Mouse (Mus musculus) MEL-GATA-1-ER (cell line): ENCODE data around the gene Efcab11.

ENCODE experiments used
- DNase-seq: peaks from one replicate; pipeline ENCODE4 v3.0.0-alpha.2; 2012; ENCODE audit warnings: low read depth; ENCODE audit errors: extremely low read depth

Efcab11 gene

GRCm38 (mm10) chr12:99681681-99682080 is 202.6 kb downstream of the Efcab11 start:
- no peak for DNase-seq

GRCm38 (mm10) chr12:99671866-99672191 is 212.4 kb downstream of the Efcab11 start:
- no peak for DNase-seq

GRCm38 (mm10) chr12:99671162-99671865 is 212.9 kb downstream of the Efcab11 start:
- DNase-seq, result no peak

GRCm38 (mm10) chr12:99670762-99671152 is 213.5 kb downstream of the Efcab11 start:
- DNase-seq, result no peak

GRCm38 (mm10) chr12:99669976-99670761 is 214.1 kb downstream of the Efcab11 start:
- no peak for DNase-seq

GRCm38 (mm10) chr12:99654991-99655880 is 229.0 kb downstream of the Efcab11 start:
- no peak for DNase-seq

- DNase-seq, result no peak
Observed at GRCm38 (mm10) chr12:99652459-99652858, 231.8 kb downstream of the Efcab11 start.

- no peak for DNase-seq
Observed at GRCm38 (mm10) chr12:99649732-99650131, 234.5 kb downstream of the Efcab11 start.

GRCm38 (mm10) chr12:99648781-99649180 is 235.5 kb downstream of the Efcab11 start:
- DNase-seq, result no peak

GRCm38 (mm10) chr12:99646556-99647354 is 237.5 kb downstream of the Efcab11 start:
- DNase-seq, result peak; percentile 88

- no peak for DNase-seq
Observed at GRCm38 (mm10) chr12:99645418-99645817, 238.8 kb downstream of the Efcab11 start.

GRCm38 (mm10) chr12:99644966-99645365 is 239.3 kb downstream of the Efcab11 start:
- no peak for DNase-seq
